Mouse (Mus musculus) adrenal gland, adult 2 months (tissue): ENCODE measurements at regions not wholly inside any gene's neighbourhood (a gene's known extent, or its start where the extent isn't known, plus 50 kb on each side); places are given as distances from the start of the nearest gene placed in this dataset.

ENCODE experiments used
- DNase-seq: peaks from one replicate; pipeline ENCODE4 v3.0.0; 2021

GRCm38 (mm10) chr10:92483592-92483991, 238.6 kb downstream of the Nedd1 start:
- no peak for DNase-seq

GRCm38 (mm10) chr10:92473282-92473681, 248.9 kb downstream of the Nedd1 start:
- DNase-seq: no peak

- no peak for DNase-seq
These were observed 251.1 kb downstream of the Nedd1 start for GRCm38 (mm10) chr10:92471111-92471510.

- no peak for DNase-seq
These were observed 267.0 kb downstream of the Nedd1 start for GRCm38 (mm10) chr10:92455195-92455594.

GRCm38 (mm10) chr10:92453550-92453949, 268.7 kb downstream of the Nedd1 start:
- DNase-seq: no peak

- no peak for DNase-seq
These were observed 276.3 kb downstream of the Nedd1 start for GRCm38 (mm10) chr10:92445957-92446356.

- no peak for DNase-seq
These were observed 283.4 kb downstream of the Nedd1 start for GRCm38 (mm10) chr10:92438621-92439394.

GRCm38 (mm10) chr10:92429256-92429655, 293.0 kb downstream of the Nedd1 start:
- no peak for DNase-seq

GRCm38 (mm10) chr10:92428026-92428425, 294.2 kb downstream of the Nedd1 start:
- no peak for DNase-seq

GRCm38 (mm10) chr10:92426443-92426842, 295.8 kb downstream of the Nedd1 start:
- no peak for DNase-seq

GRCm38 (mm10) chr10:92412737-92413136, 309.5 kb downstream of the Nedd1 start:
- no peak for DNase-seq

GRCm38 (mm10) chr10:92410813-92411325, 311.4 kb downstream of the Nedd1 start:
- no peak for DNase-seq

- DNase-seq: no peak
These were observed 317.4 kb downstream of the Nedd1 start for GRCm38 (mm10) chr10:92404697-92405293.

- DNase-seq: no peak
These were observed 321.6 kb downstream of the Nedd1 start for GRCm38 (mm10) chr10:92400587-92401090.

- no peak for DNase-seq
These were observed 333.0 kb downstream of the Nedd1 start for GRCm38 (mm10) chr10:92389176-92389732.

- DNase-seq: no peak
These were observed 355.1 kb downstream of the Nedd1 start for GRCm38 (mm10) chr10:92367126-92367525.

- no peak for DNase-seq
These were observed 365.5 kb downstream of the Nedd1 start for GRCm38 (mm10) chr10:92356738-92357137.

- DNase-seq: no peak
These were observed 373.2 kb downstream of the Nedd1 start for GRCm38 (mm10) chr10:92349043-92349442.

GRCm38 (mm10) chr10:92347960-92348675, 374.1 kb downstream of the Nedd1 start:
- DNase-seq: no peak

GRCm38 (mm10) chr10:92339671-92340070, 382.5 kb downstream of the Nedd1 start:
- no peak for DNase-seq

GRCm38 (mm10) chr10:92336949-92337348, 385.3 kb downstream of the Nedd1 start:
- DNase-seq: no peak

GRCm38 (mm10) chr10:92336138-92336537, 386.1 kb downstream of the Nedd1 start:
- DNase-seq: no peak
